Mouse (Mus musculus) adipocyte (in vitro differentiated cells): ENCODE results near the gene Tpbg.
A peak's percentile ranks its signal among the peaks of the same experiment; 100 is the strongest.

Source experiments
- DNase-seq: peaks from one replicate; pipeline ENCODE4 v3.0.0-alpha.2; 2016; ENCODE audit warnings: low spot score

Gene Tpbg

DNA sequence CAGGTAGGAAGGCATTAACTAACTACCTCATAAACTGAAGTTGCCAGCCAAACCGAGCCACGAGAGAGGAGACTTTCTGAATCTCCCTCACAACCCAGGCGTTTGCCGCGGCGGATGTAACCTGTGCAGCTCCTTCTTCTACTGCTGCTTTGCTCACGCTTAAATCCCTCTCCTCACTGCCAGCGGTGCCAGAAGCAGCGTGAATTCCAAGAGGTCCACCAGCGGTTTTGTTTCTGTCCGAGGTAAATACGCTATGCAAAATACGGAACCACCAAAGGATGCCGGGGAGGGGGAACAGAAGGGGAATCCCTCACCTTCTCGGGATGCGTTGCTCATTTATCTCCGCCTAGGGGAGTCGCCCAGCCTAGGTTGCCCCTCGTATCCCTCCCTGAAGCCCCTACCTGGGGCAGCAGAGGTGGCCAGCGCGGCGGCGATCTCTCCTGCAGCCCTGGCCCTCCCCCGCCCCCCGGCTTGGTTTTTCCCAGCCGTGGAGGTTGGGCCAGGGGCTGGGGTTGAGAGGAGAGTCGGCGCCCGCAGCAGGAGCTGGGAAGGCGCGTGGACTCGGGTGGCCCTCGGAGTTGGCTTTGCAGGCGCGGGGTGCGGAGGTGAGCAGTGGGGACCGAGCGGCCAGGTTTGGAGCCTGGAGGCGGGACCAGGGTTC, at the start of gene Tpbg:
Gene Tpbg (plus strand): TSS at position 30 of the 661 bp plus-strand sequence.
- DNase-seq, result peak; percentile 29

- peak; percentile 12 for DNase-seq
These were observed 40.2 kb upstream of the Tpbg start for GRCm38 (mm10) chr9:85801986-85802385.

DNA sequence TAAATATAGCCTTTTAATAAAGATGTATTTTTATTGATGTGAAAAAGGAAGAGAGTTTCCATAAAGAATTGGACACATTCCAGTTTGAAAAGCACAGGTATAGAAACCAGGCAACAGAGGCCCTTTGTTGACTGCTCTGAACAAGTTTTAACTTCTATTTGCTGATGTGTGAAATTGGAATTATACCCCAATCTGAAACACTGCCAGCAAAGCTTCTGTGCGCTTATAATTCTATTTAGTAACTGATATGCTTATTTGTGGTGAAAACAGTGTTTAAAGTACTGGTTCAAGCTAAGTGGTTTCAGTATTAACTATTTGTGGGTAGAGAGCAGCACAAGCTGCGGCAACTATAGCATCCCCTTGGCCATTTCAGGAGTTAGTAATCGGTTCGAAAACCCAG, 39.6 kb upstream of the Tpbg start:
- DNase-seq, result no peak

- no peak for DNase-seq
These were observed 35.8 kb upstream of the Tpbg start for GRCm38 (mm10) chr9:85806411-85806810.

- DNase-seq, result no peak
These were observed 32.9 kb upstream of the Tpbg start for GRCm38 (mm10) chr9:85809246-85809645.

GRCm38 (mm10) chr9:85820829-85821228, 21.4 kb upstream of the Tpbg start:
- DNase-seq, result no peak

GRCm38 (mm10) chr9:85835521-85836425, 6.4 kb upstream of the Tpbg start:
- DNase-seq, result no peak

GRCm38 (mm10) chr9:85839626-85840025, 2.6 kb upstream of the Tpbg start:
- DNase-seq, result peak; percentile 77

GRCm38 (mm10) chr9:85841891-85842290, 289 bp upstream of the Tpbg start:
- peak; percentile 24 for DNase-seq

GRCm38 (mm10) chr9:85843031-85843890, 1.1 kb downstream of the Tpbg start:
- peak; percentile 23 for DNase-seq

- DNase-seq, result no peak
These were observed 1.9 kb downstream of the Tpbg start for GRCm38 (mm10) chr9:85843891-85844646.

DNA sequence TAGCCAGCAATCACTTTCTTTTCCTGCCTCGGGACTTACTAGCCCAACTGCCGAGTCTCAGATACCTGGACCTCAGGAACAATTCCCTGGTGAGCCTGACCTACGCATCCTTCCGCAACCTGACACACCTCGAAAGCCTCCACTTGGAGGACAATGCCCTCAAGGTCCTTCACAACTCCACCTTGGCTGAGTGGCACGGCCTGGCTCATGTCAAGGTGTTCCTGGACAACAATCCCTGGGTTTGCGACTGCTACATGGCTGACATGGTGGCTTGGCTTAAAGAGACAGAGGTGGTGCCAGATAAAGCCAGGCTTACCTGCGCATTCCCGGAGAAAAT, 2.4 kb downstream of the Tpbg start:
- no peak for DNase-seq

DNA sequence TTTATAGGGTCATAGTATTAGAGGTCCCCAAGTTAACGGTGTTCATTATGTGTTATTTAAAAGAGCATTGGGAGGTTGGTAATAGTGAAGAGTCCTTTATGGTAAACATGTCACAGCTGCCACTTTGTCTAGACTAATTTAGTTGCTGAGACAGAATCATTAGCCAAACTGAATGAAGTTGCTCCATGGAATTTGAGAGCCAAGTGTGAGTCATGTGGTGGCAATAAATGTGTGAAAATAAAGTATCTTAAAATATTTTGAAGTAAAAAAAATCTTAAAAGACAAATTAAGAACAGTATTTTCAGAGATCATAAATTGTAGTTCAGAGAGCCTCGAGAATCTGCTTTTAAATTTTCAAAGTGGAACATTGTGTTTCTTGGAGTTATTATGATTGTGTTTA, 4.0 kb downstream of the Tpbg start:
- no peak for DNase-seq

GRCm38 (mm10) chr9:85854780-85855179, 12.6 kb downstream of the Tpbg start:
- no peak for DNase-seq

GRCm38 (mm10) chr9:85856511-85856910, 14.3 kb downstream of the Tpbg start:
- DNase-seq, result no peak

DNA sequence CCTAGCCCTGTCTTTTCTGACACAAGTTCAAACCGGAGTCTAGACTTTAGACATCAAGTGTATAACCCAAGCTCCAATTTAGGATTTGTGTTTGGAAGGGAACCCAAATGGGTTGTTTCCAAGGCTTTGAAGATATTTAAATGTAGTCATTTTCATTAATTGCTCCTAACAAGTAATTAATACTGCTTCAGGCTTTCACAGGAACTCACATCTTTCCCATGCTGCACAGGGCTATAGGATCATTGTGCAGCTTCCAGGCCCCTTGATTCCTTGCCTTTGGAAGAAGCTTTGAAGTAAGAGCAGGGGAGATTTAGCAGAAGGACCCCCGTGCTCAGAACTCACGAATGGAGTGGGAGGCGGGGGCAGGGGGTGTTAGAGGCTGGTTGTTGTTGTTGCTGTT, 18.9 kb downstream of the Tpbg start:
- DNase-seq, result no peak

DNA sequence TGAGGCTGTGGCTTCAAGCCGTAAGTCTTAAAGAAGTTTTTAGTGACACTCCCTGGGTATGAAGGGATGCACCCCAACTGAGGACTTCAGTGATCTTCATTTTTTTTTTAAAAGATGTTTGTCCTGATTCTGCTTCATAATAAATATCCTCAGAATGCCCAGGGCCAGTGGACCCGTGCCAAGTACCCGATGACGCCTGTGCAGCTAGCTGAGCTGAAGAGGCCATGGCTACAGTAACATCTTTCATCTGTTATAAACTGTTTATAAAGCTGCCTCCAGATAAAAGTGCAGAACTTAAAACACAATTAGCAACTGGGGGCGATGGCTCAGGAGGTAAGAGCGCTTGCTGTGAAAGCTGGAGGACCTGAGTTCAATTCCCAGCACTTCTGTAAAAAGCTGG, 20.4 kb downstream of the Tpbg start:
- no peak for DNase-seq

- no peak for DNase-seq
These were observed 30.7 kb downstream of the Tpbg start for GRCm38 (mm10) chr9:85872908-85873307.

- DNase-seq, result peak; percentile 82
These were observed 51.5 kb downstream of the Tpbg start for GRCm38 (mm10) chr9:85893681-85894080.
